Mouse (Mus musculus): ENCODE data around the gene Olfr95. TPM values are rescaled to one million over a fixed set of nuclear protein-coding genes. Genes with fewer than 3 reads are reported as not detected.

Gene Olfr95
- total RNA-seq, 2 experiments from 2014 or later: not detected

Other genes with a start within 250 kb of the Olfr95 start
- not detected for gene 2410137M14Rik, start 231.9 kb downstream of the Olfr95 start, total RNA-seq (2021)
- not detected for gene H2-M5, start 223.6 kb downstream of the Olfr95 start, total RNA-seq (2021)
- 1 to 10 TPM; 1.0 to 1.8 TPM for gene Zfp57, start 212.0 kb downstream of the Olfr95 start, total RNA-seq (2021)
- not detected for gene Mog, start 189.7 kb downstream of the Olfr95 start, total RNA-seq (2021)
- gene Gabbr1, start 167.2 kb downstream of the Olfr95 start, total RNA-seq (2021): 1 to 10 TPM; 8.6 to 9.4 TPM
- not detected for gene Olfr90, start 124.6 kb downstream of the Olfr95 start, total RNA-seq (2021)
- gene Olfr91, start 114.8 kb downstream of the Olfr95 start, total RNA-seq (2021): not detected
- gene Olfr92, start 93.0 kb downstream of the Olfr95 start, total RNA-seq (2021): not detected
- gene Olfr93, start 51.6 kb downstream of the Olfr95 start, total RNA-seq (2021): not detected
- gene Ubd, start 19.2 kb downstream of the Olfr95 start, total RNA-seq (2021): not detected
- gene Olfr94, start 12.1 kb downstream of the Olfr95 start, total RNA-seq (2021): not detected
- not detected for gene Olfr96, start 7.0 kb upstream of the Olfr95 start, total RNA-seq (2021)
- not detected for gene Olfr97, start 24.2 kb upstream of the Olfr95 start, total RNA-seq (2021)
- gene Olfr98, start 50.6 kb upstream of the Olfr95 start, total RNA-seq (2021): not detected
- gene H2-M3, start 57.1 kb upstream of the Olfr95 start, total RNA-seq (2021): 1 to 10 TPM; 2.8 to 3.7 TPM
- not detected for gene Olfr99, start 70.3 kb upstream of the Olfr95 start, total RNA-seq (2021)
- not detected for gene Olfr101, start 91.2 kb upstream of the Olfr95 start, total RNA-seq (2021)
- gene Olfr102, start 103.9 kb upstream of the Olfr95 start, total RNA-seq (2021): not detected
- gene Olfr103, start 126.6 kb upstream of the Olfr95 start, total RNA-seq (2021): not detected
- gene Olfr104-ps, start 146.5 kb upstream of the Olfr95 start, total RNA-seq (2021): not detected
- gene Olfr105-ps, start 165.9 kb upstream of the Olfr95 start, total RNA-seq (2021): not detected
- gene Olfr106-ps, start 177.3 kb upstream of the Olfr95 start, total RNA-seq (2021): not detected
- gene Olfr107, start 186.1 kb upstream of the Olfr95 start, total RNA-seq (2021): not detected
- gene Olfr108, start 232.4 kb upstream of the Olfr95 start, total RNA-seq (2021): not detected
- not detected for gene Olfr109, start 245.8 kb upstream of the Olfr95 start, total RNA-seq (2021)

All from heart, postnatal 36 days (tissue).